Mouse (Mus musculus) liver, adult (tissue): ENCODE data around the gene Zfp235.

Source experiments
- GATA4 ChIP-seq: IDR thresholded peaks from 2 replicates; pipeline ENCODE4 v1.6.1; 2014; ENCODE audit warnings: mild to moderate bottlenecking, low read length; ENCODE audit not compliant: insufficient replicate concordance

Zfp235 gene

DNA sequence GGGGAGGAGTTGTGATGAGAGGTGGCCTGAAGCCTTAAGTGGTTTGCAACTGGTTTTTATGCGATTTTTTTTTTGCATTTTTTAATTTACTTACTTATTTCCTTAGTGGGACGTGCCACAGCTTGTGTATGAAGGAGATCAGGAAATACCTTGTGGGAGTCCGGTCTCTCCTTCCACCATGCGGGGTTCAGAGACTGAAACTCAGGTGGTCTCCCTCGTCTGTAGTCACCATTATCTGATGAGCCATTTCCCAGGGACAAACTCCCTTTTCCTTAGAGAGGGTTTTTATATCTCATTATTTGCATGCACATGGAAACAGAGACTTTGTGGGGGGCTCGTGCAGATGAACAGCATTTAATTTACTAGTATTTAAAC is 41.4 kb downstream of the Zfp235 start:
- TF ChIP-seq GATA4: no peak

DNA sequence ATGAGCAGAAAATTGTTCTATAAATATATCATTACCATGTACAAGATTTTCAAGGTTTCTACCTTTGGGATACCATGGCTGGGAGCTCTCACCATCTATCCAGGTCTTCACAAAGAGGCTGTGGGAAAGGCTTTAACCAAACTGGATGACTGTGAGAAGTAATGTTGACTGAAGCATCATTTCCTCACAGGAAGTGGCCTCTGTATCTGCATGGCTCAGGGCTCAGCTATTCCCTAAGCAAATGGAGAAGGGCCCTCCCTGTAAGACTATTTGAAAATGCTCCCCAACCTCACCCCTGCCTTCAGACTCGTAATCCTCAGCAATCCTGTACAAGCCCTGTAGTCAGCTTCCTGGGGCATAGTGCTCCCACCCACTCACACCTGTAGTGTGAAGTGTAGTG is 53.6 kb downstream of the Zfp235 start:
- TF ChIP-seq GATA4: no peak

DNA sequence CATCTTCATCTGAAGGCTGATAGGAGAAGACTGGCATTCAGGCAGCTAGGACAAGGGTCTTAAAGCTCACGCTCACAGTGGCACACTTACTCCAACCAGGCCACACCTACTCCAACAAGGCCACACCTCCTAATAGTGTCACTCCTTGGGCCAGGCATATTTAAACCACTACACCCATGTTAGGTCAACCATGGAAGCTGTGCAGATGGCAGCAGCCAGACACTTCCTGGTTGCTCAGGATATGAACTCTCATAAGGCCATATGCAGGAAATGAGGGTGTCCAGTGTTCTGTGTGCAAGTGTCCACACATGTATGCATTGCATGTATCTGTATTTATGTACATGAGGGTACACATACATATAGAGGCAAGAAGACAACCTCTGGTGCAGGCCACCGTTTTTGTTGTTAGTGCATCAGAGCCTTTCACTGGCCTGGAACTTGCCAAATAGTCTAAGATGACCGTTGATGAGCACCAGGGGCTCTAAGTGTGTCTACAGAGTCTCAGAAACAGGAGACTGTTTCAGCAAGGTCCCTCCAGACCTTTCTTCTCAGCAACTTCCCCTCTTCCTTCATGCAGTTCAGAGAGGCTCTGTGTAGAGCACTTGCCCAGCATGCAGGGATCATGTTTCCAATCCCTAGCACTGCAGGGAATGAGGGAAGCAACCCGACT is 55.1 kb downstream of the Zfp235 start:
- no peak for TF ChIP-seq GATA4

DNA sequence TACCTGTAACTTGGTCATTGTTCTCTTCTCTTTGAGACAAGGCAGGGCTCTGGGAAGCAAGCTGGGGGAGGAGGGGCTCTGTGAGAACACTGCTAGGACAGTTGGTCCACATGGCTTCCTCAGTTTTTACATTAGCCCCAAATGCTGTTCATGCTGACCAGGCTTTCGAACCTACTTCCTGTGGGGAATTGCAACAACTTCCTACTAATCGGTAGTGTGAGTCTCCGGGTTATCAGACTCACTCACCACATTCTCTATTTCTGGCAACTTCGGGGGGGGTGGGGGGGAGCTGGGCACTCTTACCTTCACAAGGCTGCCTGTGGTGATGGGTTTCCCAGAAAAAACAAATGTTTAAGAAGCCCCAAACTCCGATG is 55.6 kb downstream of the Zfp235 start:
- TF ChIP-seq GATA4: no peak

DNA sequence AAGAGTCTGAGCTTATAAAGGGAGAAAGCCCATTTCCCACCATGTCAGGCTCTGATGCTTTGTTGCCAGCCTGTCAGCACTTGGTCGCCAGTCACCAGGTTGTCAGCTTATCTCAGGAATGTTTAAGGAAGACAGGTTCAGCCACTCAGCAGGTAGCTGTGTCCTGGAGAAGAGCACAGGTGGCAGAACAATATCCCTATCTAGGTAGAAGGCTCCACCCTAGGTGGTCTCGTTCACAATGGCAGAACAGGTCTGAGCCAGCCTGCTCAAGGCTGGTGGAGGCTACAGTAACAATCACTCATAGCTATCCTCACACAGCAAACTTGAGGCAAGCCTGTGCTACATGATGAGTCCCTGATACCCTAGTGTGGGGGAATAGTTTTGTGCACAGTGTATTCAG is 57.4 kb downstream of the Zfp235 start:
- no peak for TF ChIP-seq GATA4
